Mouse (Mus musculus) brain, embryonic 14.5 days (tissue): ENCODE results near the gene Sdc4.

ENCODE experiments used
- CTCF ChIP-seq: fragments of 200-500 bp; IDR thresholded peaks from 2 replicates; pipeline ENCODE4 v1.5.1; 2012; ENCODE audit warnings: inconsistent platforms, mild to moderate bottlenecking, moderate library complexity, borderline replicate concordance; ENCODE audit not compliant: insufficient read depth, insufficient read length; ENCODE audit errors: extremely low read depth
- POLR2A ChIP-seq: fragments of 200-500 bp; IDR thresholded peaks from 2 replicates; pipeline ENCODE4 v1.6.1; 2012; ENCODE audit warnings: mild to moderate bottlenecking, inconsistent platforms, borderline replicate concordance; ENCODE audit not compliant: poor library complexity, insufficient read depth, insufficient read length, severe bottlenecking; ENCODE audit errors: extremely low read depth

GRCm38 (mm10) chr2:164430697-164431096 lies 13.0 kb downstream of the Sdc4 start:
- no peak for TF ChIP-seq CTCF
- TF ChIP-seq POLR2A, result no peak
